Mouse (Mus musculus) monocyte, adult 5-6 weeks (primary cell): Measurements from ENCODE around the gene Igfbp2. TPM values are rescaled to one million over a fixed set of nuclear protein-coding genes. Genes with fewer than 3 reads are reported as not detected.

Source experiments
- ATAC-seq: fragments of 153-309, 156-312 bp; replicated peaks from 2 replicates; pipeline ENCODE4 v1.8.0; 2017; ENCODE audit warnings: mild to moderate bottlenecking; ENCODE audit not compliant: low TSS enrichment, insufficient number of reproducible peaks, severe bottlenecking, poor library complexity, low FRiP score
- total RNA-seq: library from RNA; stranded (forward); fragments of 200-1000, 200-491, 200-594 nt; gene quantifications from 3 replicates; pipeline ENCODE4 v1.2.3, GENCODE M21; 2017

Gene Igfbp2
- total RNA-seq: not detected in 3 replicates

DNA sequence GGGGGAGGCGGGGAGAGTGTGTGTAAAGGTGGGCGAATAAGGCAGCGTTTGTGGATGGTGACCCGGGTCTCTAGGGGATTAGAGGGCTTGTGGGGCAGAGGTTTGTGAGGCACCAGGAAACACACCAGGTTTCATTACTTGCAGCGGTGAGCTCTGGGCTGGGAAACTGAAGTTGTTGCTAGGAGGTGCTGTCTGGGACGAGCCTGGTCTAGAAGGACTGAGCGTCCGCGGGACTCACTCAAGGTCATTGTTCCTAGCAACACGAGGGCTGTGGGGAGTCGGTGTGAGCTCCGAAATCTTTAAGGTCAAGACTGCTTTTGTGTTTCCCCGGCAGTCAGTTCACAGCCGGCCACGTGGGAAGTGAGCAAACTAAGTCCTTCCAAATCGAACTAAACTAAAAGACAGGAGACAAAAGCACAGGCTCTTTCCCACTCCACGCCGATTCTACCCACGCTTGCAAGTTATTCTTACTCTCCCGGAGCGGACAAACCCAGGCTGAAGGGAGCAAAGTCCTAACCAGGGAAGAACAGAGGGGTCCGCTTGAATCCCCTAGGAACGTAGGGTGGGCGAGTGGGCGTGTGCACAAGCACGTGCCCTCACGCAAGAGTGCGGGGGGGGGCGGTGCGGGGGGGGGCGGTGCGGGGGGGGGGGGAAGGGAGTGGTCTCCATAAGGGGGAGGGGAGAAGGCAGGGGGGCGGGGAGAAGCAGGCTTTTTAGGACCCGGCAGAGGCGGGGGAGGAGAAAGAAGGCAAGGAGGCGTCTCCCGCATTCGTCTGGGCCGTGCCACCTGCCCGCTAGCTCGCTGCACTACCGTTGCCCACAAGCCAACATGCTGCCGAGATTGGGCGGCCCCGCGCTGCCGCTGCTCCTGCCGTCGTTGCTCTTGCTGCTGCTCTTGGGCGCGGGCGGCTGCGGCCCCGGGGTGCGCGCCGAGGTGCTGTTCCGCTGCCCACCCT lies at the start of gene Igfbp2:
Gene Igfbp2, plus strand, starts transcription at position 753 of the 956 bp plus-strand sequence.
- ATAC-seq: no peak

DNA sequence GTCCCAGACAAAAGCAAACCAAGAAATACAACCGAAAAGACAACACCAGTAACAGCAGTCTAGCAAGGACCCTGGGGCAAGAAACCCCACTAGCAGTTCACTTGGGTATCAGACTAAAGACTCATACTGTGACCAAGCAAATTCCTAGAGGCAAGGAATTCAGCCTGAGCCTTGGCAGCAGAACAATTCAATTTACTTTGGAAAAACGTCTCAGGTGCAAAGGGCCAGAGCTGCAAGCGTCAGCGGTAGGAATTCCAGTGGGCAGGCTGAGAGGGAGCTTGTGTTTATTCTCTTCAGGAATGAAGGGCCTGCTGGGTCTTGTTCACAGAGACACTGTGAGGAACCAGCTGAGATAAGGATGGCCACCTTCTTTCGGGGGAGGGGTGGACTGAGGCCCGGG lies 45.5 kb upstream of the Igfbp2 start:
- ATAC-seq: no peak

DNA sequence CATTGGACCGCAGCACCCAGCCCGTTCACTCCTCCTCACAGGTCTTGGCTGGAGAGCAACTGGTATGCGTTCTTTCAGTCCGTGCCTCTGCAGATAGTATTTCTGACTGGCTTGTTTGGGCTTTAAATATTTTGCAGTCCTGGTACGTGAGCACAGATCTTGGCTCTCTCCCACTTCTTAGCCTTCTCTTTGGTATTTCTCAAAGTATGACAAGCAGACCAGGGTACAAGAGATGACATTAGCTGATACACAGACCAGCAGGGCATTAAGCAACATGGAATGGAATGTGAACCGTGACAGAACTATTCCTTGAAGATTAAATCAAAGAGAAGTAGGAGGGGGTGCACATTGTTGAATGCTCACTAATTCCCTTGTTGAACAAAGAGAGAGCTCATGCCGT lies 43.6 kb upstream of the Igfbp2 start:
- no peak for ATAC-seq

DNA sequence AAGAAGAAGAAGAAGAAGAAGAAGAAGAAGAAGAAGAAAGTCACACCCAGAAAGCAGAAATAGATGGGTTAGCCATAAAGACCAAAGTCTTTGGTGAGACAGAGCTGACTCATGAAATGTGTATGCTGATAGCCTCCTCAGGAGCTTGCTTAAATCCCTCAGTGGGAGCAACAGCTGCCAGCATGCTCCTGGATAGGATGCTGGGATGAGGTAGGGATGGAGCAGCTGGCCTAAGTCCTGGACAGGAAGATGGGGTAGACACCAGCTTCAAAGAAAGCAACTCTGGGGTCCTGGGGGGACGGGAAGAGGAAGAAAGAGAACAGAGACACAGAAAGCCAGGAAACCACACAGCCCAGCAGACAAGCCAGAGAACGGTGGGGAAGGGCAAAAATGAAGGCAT lies 41.0 kb upstream of the Igfbp2 start:
- no peak for ATAC-seq

DNA sequence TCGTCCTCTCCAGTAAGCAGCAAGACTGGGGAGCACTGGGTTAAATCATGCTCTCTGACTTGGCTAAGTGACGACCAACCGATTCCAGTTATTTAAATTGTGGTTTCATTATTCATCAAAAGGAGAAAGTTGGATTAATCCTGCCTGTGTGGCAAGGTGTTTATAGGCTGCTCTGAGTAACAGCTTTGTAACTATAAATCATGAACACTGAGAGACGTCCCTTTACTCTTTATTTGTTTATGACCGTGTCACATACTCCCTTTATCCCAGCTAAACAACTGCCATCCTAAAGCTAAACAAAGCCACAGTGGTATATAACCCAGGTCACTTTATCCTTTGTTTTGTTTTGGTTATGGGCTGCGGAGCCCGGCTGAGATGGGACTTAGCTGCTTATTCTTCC lies 40.3 kb upstream of the Igfbp2 start:
- no peak for ATAC-seq

DNA sequence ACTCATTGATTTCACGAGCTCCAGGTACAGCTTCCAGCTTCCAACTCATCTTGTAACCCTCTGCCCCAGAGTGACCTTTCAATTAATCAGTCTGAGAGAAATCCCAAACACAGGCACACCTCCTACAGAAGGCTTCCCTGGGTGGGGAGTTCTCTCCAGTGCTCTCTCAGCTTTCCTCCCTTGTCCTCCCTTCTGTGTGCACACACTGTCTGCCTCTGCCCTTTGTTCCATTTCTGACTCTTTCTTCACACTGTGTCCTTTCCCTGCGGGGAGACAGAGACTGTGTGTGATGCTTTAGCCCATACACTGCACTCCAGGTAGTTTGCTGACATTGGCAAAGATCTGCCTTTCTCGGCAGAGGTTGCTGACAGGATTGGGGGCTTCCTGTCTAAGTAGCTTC lies 33.6 kb upstream of the Igfbp2 start:
- ATAC-seq: no peak

DNA sequence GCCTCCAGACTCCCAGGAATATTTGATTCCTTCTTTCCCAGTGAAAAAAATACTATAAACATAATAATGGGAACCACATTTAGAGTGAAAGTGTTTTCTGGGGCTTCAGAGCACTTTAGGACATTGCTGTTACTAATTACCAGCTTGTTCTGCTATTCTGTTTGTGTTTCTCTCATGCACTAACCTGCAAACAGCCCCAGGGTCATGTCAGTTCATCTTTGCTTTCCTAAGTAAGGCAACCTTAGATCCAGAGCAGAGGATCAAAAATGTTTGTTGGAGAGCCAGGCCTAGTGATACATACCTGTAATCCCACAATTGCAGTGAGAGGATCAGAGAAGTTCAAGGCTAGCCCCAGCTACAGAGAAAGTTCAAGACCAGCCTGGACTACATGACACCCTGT lies 32.6 kb upstream of the Igfbp2 start:
- no peak for ATAC-seq

DNA sequence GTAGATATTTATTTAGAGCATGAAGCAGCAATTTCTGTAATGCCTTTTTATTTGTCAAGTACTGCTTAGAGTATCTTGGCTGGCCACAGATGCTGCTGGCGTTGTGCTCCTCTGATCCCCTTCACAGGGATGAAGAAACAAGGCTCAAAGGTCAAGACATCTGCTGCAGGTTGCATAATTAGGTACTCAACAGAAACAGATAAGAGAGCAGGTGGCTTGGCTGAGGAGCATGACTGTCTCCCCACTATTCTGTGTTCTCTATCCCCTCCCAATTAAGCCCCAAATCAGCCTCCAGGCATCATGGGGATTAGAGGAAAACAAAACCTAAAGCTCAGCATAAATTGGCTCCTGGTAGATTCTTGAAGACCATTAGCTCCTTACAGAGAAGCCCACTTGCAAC lies 32.0 kb upstream of the Igfbp2 start:
- no peak for ATAC-seq

DNA sequence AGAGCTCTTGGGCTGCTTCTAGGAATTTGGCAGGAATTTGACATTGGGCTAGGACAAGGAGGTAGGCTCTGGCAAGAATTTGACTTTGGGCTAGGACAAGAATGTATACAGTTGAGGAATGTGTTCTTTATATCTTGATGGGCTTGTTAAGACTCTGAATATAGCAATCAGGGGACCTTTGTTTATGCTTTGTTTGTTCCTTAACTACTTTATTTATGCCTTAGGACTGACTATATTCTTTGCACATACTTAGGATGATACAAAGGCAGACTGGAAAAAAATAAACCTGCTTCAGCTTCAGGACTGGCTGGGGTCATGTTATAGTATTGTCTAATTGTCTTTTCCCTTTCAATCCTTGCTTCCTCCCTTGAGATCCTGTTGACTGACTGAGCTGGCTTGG lies 31.1 kb upstream of the Igfbp2 start:
- ATAC-seq: no peak

DNA sequence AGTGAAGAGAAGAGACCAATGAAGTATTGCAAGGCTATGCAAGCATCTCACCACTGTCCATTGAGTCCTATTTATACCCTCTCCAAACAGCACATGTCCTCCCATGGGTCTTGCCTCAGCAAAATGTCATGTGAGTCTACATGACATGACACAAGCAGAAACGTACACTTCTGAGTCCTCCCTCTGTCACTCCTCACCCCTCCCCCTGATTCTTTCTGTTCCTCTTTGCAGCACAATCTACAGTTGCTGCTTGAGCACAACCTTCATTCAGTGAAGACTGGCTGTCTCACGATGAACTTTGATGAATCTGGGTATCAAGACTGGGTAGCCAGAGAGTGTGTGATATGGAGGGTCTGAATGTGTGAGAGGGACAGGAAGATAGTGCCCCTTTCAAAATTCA lies 28.2 kb upstream of the Igfbp2 start:
- no peak for ATAC-seq

DNA sequence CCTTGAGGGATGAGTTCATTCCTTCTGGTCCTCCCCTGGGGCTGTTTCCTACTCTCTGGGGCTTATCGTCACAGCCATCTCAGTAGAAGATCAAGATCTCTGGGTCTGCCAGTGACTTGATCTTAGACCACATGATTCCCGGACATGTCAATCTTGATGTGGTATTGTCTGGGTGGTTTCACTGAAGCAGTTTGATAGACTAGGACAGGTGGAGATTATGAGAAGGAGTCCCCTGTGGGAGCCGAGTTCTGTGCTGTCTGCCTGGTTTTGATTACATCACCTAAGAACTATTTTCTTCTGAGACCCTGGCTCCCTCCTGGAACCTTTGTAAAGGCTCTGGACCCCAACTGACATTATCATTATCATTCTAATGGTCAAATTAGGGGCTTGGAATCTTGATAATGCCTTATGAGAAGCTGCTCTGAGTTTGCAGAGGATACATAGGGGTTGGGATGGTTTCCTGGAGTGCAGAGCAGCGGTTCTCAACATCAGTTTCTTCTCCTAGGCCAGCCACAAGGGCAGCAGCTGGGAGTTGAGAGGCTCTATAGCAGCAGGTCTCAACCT lies 27.1 kb upstream of the Igfbp2 start:
- ATAC-seq: no peak

DNA sequence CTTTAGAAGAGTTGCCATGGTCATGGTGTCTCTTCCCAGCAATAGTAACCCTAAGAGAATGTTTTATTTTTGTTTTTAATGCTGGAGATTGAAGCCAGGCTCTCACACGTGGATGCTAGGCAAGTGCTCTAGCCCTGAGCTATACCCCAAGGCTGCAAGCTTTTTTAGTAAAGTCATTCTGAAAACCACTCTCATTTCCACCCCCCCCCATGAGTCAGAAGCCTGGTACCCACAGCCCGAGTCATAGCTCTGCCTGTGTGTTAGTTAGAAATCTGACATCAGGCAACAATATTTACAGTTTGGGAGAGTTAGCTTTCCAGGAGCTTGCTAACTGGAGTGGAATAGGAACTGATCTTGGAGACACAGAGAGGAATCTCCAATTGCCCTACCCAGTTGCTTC lies 25.9 kb upstream of the Igfbp2 start:
- ATAC-seq: no peak

DNA sequence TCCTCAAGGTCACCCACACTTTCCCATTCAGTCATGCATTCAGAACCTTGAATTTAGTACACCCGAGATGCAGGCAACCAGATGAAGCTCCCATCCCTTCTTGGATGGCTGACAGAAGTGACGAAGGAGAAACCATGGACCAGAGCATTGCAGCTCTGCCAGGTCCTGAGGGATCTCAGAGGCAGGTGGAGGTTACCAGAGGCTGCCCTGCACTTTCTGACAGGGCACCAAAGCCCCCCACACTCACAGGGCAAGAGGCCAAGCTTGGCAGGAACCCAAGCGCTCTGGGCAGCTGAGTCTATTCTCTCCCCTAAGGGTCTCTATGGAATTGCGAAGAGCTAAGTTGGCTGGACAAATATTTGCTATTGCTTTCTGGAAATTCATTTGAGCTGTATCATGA lies 20.3 kb upstream of the Igfbp2 start:
- no peak for ATAC-seq

DNA sequence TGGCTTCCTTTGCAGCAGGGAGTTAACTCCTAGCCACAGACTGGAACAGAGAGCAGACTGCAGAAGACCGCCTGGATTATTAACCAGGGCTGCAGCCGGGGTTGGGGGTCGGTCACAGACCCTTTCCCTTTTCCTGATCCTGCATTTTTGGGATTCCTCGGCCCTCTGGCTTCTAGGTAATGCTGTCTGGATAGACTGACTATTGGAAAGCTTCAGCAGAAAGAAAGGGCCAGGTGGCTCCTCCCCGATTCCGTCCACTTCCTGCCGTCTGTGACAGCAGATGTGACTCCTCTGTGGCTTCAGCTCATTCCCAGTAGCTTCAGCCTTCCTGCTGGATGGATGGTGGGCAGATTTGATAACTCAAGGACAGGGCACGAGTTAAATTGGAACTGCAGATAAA lies 19.3 kb upstream of the Igfbp2 start:
- ATAC-seq: no peak

DNA sequence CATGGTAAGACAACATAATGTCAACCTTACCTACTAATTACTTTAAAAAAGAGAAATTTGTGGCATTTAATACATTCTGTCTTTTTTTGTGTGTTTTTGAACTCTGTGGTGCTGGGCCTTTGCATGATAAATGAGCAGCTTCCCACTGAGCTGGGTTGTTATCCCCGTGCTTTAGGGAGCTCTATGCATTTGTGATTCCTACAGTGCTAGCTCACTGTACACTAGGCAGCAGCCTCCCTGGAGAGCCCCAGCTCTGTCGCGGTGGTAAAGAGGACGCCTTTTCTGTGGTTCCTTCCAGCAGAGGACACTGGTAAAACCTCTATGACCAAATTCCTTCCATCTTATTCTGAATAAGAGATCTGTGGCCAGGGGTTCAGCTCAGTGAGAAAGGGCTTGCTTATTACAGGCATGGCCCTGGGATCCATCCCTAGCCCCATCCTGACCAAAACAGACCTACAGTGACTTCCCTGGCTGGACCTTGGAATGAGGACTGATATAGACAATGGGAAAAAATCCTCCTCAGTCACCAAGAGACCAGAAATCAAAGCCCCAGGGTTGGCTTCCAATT lies 18.7 kb upstream of the Igfbp2 start:
- no peak for ATAC-seq

DNA sequence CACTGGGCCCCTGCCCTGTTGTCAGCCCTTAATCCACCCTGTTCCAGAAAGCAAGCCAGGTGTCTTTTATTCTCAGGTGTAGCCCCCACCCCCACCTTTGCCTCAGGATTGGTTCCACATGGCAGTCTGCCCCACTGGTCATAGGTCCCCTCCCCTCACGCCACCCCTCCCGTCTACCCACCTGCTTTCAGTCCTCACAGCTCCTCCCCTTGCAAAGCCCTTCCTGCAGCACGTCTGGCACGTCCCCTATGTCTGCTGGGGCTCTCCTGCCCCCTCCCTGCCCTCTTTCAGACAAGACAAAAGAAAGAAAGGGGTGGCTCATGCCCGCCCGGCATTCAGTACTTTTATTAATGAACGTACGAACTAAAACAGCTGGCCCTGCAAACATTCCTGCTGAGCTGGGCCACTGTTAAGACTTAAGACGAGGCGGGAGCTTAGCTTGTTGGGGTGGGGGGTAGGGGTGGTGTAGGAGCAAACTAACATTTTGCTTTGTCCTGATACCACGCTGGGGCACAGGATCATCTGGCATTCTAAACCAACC lies 18.2 kb upstream of the Igfbp2 start:
- ATAC-seq: no peak

DNA sequence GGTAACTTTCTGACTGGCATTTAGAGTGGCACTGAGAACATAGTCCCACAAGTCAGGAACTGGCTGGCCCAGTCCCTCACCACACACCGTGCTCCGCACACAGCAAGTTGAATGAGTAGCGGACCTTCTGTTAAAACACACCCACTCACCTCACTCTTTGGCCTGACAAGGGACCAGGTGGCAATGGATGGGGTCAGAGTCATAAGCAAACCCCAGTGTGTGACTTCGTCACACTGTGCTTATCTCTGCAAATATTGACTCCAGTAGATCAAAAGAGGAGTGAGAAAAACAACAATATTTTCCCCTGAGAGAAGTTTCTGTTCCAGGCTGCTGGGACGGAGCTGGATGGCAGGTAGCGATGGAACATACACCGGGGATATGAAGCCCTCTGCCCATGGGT lies 15.0 kb upstream of the Igfbp2 start:
- no peak for ATAC-seq

DNA sequence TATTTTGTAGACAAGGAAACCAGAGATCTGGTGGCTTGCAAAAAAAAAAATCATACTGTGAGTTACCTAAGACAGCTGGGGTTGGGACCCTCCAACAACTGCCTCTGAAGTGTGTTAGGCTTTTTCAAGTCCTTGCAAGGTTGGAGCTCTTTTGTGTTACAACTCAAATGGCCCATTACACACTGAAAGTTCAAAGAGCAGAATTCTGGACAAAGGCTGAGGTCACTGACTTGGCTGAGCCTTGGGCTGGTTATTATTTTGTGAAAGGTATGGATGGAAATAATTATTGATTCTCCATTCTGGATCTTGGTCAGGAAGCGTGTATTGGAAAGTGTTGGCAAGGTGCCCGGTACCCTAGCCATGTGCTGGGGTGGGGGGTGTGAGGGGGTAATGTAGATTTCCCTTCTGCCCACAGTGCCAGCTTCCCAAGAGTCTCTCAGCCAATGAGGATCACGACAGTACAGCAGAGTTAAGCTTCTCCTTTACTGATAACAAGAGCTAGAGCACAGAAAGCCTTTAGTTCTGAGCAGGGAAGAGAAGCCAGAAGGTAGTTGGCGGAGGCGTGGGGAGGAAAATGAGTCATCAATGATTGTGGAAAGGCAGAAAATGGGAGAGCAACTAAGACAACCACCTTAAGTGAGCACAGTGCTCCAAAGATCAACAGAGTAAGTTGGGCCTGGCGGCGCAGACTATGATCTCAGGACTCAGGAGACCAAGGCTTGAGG lies 14.2 kb upstream of the Igfbp2 start:
- ATAC-seq: no peak

DNA sequence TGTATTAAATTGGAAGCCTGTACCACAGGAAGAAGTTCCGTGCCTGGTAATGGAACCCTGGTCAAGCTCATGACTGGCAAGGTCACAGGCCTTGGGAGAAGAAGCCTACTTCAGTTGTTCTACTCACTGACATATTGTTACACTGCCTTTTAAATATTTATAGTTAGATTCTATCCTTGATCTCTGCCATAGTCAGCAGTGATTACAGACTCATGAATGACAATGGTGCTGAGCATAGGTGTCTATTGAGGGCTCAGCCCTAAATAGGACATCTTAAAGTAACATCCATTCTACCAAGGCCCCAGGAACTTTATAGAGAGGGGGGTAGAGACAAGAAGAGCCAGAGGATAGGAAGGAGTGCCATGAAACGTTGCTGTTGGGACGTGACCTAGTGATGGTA lies 13.2 kb upstream of the Igfbp2 start:
- no peak for ATAC-seq
